Mouse (Mus musculus): ENCODE measurements around the gene Fbxw5. TPM values are rescaled to one million over a fixed set of nuclear protein-coding genes. Genes with fewer than 3 reads are reported as not detected.

The Fbxw5 gene
- total and polyA plus RNA-seq, 3 experiments: 29.2 to 65.6 TPM; not detected in 1

DNA sequence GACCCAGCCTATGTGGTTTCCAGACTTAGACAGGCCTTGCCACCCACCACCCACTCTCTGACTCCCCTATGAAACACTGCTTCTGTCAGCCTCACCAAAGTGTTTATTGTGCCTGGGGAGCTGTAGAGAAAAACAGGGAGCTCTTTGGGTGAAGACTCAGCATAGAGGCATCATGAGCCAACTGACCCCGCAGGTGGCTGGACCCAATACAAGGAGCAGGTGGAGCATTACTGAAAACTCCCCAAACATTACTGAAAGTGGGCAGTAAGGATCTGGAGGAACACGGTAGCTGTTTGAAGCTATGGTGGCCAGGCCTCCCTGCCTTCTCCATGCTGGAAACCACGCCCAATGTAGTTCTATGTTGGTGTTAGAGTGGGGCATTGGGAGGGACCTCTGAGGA lies 36.9 kb upstream of the Fbxw5 start:
- no peak overlapping the region for H3K27ac ChIP-seq (ENCODE audit: control insufficient read depth, low read depth, low read length)

DNA sequence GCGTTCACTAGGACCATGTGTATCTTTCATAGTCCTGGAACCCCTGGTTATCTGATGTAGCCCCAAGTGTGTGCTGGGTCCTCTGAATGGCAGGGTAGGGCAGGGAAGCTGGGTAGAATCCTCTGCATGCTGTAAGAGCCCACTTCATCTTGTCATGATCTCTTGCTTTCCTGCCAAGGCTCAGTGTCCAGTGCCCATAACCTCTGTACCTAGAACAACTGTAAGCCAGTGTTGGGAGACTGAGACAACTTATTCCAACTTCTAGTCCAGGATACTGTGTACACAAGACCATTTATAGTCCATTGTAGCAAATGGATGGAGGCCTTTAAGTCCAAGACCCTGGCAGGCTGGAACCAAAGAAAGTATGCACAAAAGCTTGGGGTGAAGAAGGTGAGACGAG lies 35.3 kb upstream of the Fbxw5 start:
- Histone ChIP-seq H3K9me3 (replicated peaks; ENCODE audit: insufficient read depth, low read length) (no peaks in the 10 kb centered on the region), H3K36me3 (ENCODE audit: control insufficient read depth in 1 of 2, insufficient read depth in 2 of 2, low read length in 2 of 2) (no peaks in the 10 kb centered on the region), H3K27me3 (ENCODE audit: control insufficient read depth in 1 of 2, insufficient read depth in 2 of 2, low read length in 2 of 2) (peaks cover 0 to under 1% of the 10 kb centered on the region in 2 experiments; a peak in 1 of 4 replicates), H3K4me1 (ENCODE audit: control insufficient read depth in 1 of 2, insufficient read depth in 2 of 2, low read length in 2 of 2) (peaks cover 4 to 6% of the 10 kb centered on the region in 2 experiments; a peak in 3 of 4 replicates), H3K9ac (ENCODE audit: control insufficient read depth, low read depth, low read length, poor library complexity, severe bottlenecking) (no peak overlapping the region), H3K79me2 (ENCODE audit: control insufficient read depth, insufficient read depth, low read length, poor library complexity) (peaks cover 2% of the 10 kb centered on the region; the same call in 1 of the 2 replicates), H3K27ac (ENCODE audit: control insufficient read depth, low read depth, low read length) (no peak overlapping the region), H3K4me3 (ENCODE audit: control insufficient read depth in 1 of 2, insufficient read depth in 1 of 2, low read depth in 2 of 2, low read length in 2 of 2) (no peak overlapping the region)
- TF ChIP-seq MYC (IDR thresholded peaks at IDR 0.05; ENCODE audit: low read depth, low read length): no peak
- DNase-seq (ENCODE audit: low read depth, low spot score): no peak

More for the DNA sequence above, 36.9 kb upstream of the Fbxw5 start:
- H3K4me3 ChIP-seq (ENCODE audit: control insufficient read depth in 1 of 2, insufficient read depth in 1 of 2, low read depth in 2 of 2, low read length in 2 of 2): no peak overlapping the region
- no peaks in the 10 kb centered on the region for H3K9me3 ChIP-seq (replicated peaks; ENCODE audit: insufficient read depth, low read length)
- H3K79me2 ChIP-seq (ENCODE audit: control insufficient read depth, insufficient read depth, low read length, poor library complexity): peaks cover 8% of the 10 kb centered on the region; the same call in 1 of the 2 replicates
- H3K9ac ChIP-seq (ENCODE audit: control insufficient read depth, low read depth, low read length, poor library complexity, severe bottlenecking): no peak overlapping the region
- H3K4me1 ChIP-seq (ENCODE audit: control insufficient read depth in 1 of 2, insufficient read depth in 2 of 2, low read length in 2 of 2): peaks cover 4 to 11% of the 10 kb centered on the region in 2 experiments; a peak in 3 of 4 replicates
- no peak for DNase-seq (ENCODE audit: low read depth, low spot score)
- TF ChIP-seq TCF12 (IDR thresholded peaks at IDR 0.05; ENCODE audit: low read depth, low read length): no peak
- no peak for TF ChIP-seq JUND (IDR thresholded peaks at IDR 0.05; ENCODE audit: low read depth, low read length)
- TF ChIP-seq MAFK (IDR thresholded peaks at IDR 0.05; ENCODE audit: borderline replicate concordance, low read depth, low read length): no peak
- no peak for TF ChIP-seq SMC3 (IDR thresholded peaks at IDR 0.05; ENCODE audit: low read depth, low read length)
- no peak for TF ChIP-seq POLR2A (IDR thresholded peaks at IDR 0.05; ENCODE audit: control insufficient read depth in 1 of 2, insufficient read depth in 1 of 2, low read depth in 1 of 2, low read length in 2 of 2, poor library complexity in 1 of 2)
- TF ChIP-seq POLR2AphosphoS5 (IDR thresholded peaks at IDR 0.05; ENCODE audit: borderline replicate concordance, low read depth, low read length): no peak
- no peak for TF ChIP-seq GABPA (IDR thresholded peaks at IDR 0.05; ENCODE audit: low read depth, low read length)
- no peak for TF ChIP-seq MXI1 (IDR thresholded peaks at IDR 0.05; ENCODE audit: low read depth, low read length)
- TF ChIP-seq HCFC1 (IDR thresholded peaks at IDR 0.05; ENCODE audit: low read depth, low read length): no peak
- no peak for TF ChIP-seq ELF1 (IDR thresholded peaks at IDR 0.05; ENCODE audit: low read depth, low read length)
- no peak for TF ChIP-seq CHD1 (IDR thresholded peaks at IDR 0.05; ENCODE audit: low read depth, low read length)
- TF ChIP-seq MYC (IDR thresholded peaks at IDR 0.05; ENCODE audit: low read depth, low read length): no peak
- TF ChIP-seq ZNF384 (IDR thresholded peaks at IDR 0.05; ENCODE audit: low read depth, low read length): no peak
- no peak for TF ChIP-seq KAT2A (conservative IDR thresholded peaks at IDR 0.05; ENCODE audit: low read depth, low read length)
- no peak for TF ChIP-seq USF1 (IDR thresholded peaks at IDR 0.05; ENCODE audit: low read depth, low read length)
- no peak for TF ChIP-seq USF2 (IDR thresholded peaks at IDR 0.05; ENCODE audit: borderline replicate concordance in 1 of 2, insufficient read depth in 1 of 2, low read depth in 1 of 2, low read length in 2 of 2)
- TF ChIP-seq CHD2 (IDR thresholded peaks at IDR 0.05; ENCODE audit: low read length): no peak
- TF ChIP-seq ZKSCAN1 (IDR thresholded peaks at IDR 0.05; ENCODE audit: low read depth, low read length): no peak
- TF ChIP-seq EP300 (IDR thresholded peaks at IDR 0.05; ENCODE audit: low read depth in 1 of 2, low read length in 2 of 2): no peak
- no peaks in the 10 kb centered on the region for H3K27me3 ChIP-seq (ENCODE audit: control insufficient read depth in 1 of 2, insufficient read depth in 2 of 2, low read length in 2 of 2)
- no peaks in the 10 kb centered on the region for H3K36me3 ChIP-seq (ENCODE audit: control insufficient read depth in 1 of 2, insufficient read depth in 2 of 2, low read length in 2 of 2)
